Mouse (Mus musculus): ENCODE results near the gene Ptgs1.

The Ptgs1 gene

GRCm38 (mm10) chr2:36252505-36252904 lies 22.3 kb downstream of the Ptgs1 start:
- peak in 1 of 2 experiments; percentile 23 for DNase-seq

DNA sequence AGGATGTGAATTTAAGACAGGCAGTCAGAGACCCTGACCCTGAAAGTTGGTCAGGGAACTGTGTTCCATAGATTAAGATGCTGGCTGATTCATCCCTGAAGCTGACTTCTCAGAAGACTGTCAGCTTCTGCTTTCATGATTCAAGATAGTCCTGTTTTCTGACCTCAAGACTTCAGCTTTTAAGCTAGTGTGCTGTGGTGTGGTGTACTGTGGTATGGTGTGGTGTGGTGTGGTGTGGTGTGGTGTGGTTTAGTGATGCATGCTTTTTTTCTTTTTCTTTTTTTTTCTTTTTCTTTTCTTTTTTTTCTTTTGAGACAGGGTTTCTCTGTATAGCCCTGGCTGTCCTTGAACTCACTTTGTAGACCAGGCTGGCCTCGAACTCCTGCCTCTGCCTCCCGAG lies 24.2 kb downstream of the Ptgs1 start:
- no peak for DNase-seq

- DNase-seq = peak; percentile 45 to 59
Observed at GRCm38 (mm10) chr2:36256931-36257330, 26.7 kb downstream of the Ptgs1 start.

- DNase-seq = no peak
Observed at GRCm38 (mm10) chr2:36259382-36259781, 29.2 kb downstream of the Ptgs1 start.

- no peak for DNase-seq
Observed at GRCm38 (mm10) chr2:36259798-36260540, 29.7 kb downstream of the Ptgs1 start.

GRCm38 (mm10) chr2:36262025-36262424 lies 31.8 kb downstream of the Ptgs1 start:
- no peak for DNase-seq

GRCm38 (mm10) chr2:36269458-36269857 lies 39.2 kb downstream of the Ptgs1 start:
- DNase-seq = no peak

GRCm38 (mm10) chr2:36270186-36270585 lies 40.0 kb downstream of the Ptgs1 start:
- DNase-seq = no peak

- DNase-seq = no peak
Observed at GRCm38 (mm10) chr2:36271085-36271484, 40.9 kb downstream of the Ptgs1 start.

DNA sequence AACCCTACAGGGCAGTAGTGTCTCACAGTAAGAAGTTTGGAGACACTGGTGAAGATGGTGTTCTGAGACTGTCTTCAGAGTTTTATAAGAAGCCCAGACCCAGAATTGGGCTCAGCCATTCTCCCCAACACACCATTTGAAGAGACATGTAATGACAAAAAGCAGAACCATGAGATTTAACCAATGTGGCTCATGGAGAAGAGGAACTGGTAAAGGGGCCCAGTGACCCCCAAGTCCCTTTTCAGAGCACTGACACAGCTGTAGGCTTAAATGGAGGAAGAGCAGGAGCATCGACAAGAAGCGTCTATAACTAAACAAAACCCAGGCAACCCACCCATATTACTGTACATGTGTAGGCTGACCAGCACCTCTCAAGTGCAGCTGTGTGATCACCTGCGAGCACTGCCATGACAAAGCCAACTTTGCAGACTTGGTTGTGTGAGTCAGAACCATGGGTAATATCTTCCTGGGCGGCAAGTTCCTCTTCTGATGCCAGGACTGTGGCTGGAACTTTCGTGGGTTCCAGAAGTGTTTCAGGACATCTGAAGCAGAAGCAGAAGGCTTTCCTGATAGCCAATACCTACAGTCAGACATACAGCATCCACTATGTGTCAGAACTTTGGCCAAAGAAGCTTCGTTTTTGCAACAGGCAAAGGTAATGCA lies 42.2 kb downstream of the Ptgs1 start:
- DNase-seq = no peak

DNA sequence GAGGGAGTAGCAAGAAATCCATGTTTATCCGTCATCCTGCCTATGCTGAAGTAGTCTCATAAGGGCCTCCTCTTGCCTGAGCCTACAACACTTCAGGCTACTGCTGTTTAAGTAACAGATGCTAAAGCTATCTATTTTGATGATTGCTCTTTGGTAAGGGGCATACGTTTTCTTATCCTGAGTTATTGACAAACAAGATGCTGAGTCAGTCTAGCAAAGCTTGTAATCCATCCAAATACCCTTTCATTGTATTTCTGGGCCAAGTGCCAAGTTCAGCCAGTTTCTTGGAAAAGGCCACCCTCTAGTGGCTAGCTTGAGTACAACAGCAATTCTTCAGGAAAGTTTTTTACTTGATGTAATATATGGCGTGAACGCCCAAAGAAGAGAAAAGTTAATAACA lies 46.2 kb downstream of the Ptgs1 start:
- peak; percentile 86 to 90 for DNase-seq

- no peak for DNase-seq
Observed at GRCm38 (mm10) chr2:36278760-36279159, 48.5 kb downstream of the Ptgs1 start.

DNA sequence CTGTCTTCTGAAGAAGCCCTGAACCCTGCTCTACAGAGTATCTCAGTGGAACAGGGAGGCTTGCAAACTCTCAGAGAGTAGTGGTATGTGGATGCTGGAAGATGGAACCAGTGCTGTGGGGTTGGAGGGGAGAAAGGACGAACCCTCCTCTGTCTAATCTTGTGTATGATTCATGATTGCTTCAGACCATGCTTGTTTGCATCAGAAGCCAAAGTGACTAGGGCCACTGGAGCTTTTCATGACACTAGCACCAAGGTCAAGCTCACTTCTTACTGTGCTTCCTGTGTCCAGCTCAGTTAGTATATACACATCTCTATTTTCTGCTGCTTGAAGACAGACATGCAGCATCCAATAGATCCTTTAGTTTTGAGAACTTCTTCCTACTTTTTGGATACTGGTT lies 50.9 kb downstream of the Ptgs1 start:
- no peak for DNase-seq

DNA sequence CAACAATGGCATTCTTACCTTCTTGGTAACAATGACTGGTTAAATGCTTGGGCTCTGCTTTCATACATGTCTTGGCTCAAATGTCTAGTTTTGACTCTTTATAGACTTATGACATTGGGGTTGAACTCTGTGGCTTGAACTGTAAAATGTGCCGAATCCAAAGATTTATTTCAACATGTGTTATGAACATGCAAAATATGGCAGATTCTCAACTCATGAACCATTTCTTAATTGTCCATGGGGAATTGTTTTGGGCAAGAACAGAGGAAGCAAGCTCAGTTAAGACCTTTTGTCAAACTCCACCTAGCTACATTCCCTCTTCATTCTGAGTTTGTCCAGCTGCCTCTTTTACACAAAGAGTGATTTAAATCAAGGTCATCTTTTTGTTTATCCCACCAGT lies 52.1 kb downstream of the Ptgs1 start:
- no peak for DNase-seq

All from cerebellum, postnatal 14 days (tissue).